Mouse (Mus musculus): ENCODE measurements around the gene Gpr84. TPM values are rescaled to one million over a fixed set of nuclear protein-coding genes. Genes with fewer than 3 reads are reported as not detected.

The Gpr84 gene
- polyA plus RNA-seq, 1 experiment = 0.43 TPM

- Histone ChIP-seq H3K27ac (ENCODE audit: control insufficient read depth, insufficient read depth, low read depth, low read length) (no peak overlapping the region), H3K36me3 (ENCODE audit: control insufficient read depth, insufficient read depth, low read length) (no peaks in the 10 kb centered on the region), H3K4me3 (ENCODE audit: control insufficient read depth, low read depth, low read length) (no peak overlapping the region), H3K4me1 (ENCODE audit: control insufficient read depth, insufficient read depth, low read length) (peaks cover 12% of the 10 kb centered on the region), H3K27me3 (ENCODE audit: control insufficient read depth, insufficient read depth, low read length) (no peaks in the 10 kb centered on the region; the same call in 1 of the 2 replicates)
- TF ChIP-seq CTCF (IDR thresholded peaks at IDR 0.05; ENCODE audit: control insufficient read depth, insufficient read depth, insufficient replicate concordance, low read depth, low read length) (no peak), POLR2A (IDR thresholded peaks at IDR 0.05; ENCODE audit: control insufficient read depth, low read depth, low read length) (no peak)
These were observed 25.2 kb upstream of the Gpr84 start for GRCm38 (mm10) chr15:103335488-103336235.

GRCm38 (mm10) chr15:103335040-103335439 lies 24.6 kb upstream of the Gpr84 start:
- no peak overlapping the region for H3K27ac ChIP-seq (ENCODE audit: control insufficient read depth, insufficient read depth, low read depth, low read length)
- no peak overlapping the region for H3K4me3 ChIP-seq (ENCODE audit: control insufficient read depth, low read depth, low read length)
- no peaks in the 10 kb centered on the region for H3K36me3 ChIP-seq (ENCODE audit: control insufficient read depth, insufficient read depth, low read length)
- no peak for TF ChIP-seq CTCF (IDR thresholded peaks at IDR 0.05; ENCODE audit: control insufficient read depth, insufficient read depth, insufficient replicate concordance, low read depth, low read length)
- no peak for TF ChIP-seq POLR2A (IDR thresholded peaks at IDR 0.05; ENCODE audit: control insufficient read depth, low read depth, low read length)
- H3K4me1 ChIP-seq (ENCODE audit: control insufficient read depth, insufficient read depth, low read length) = peaks cover 9% of the 10 kb centered on the region
- no peaks in the 10 kb centered on the region; the same call in 1 of the 2 replicates for H3K27me3 ChIP-seq (ENCODE audit: control insufficient read depth, insufficient read depth, low read length)

DNA sequence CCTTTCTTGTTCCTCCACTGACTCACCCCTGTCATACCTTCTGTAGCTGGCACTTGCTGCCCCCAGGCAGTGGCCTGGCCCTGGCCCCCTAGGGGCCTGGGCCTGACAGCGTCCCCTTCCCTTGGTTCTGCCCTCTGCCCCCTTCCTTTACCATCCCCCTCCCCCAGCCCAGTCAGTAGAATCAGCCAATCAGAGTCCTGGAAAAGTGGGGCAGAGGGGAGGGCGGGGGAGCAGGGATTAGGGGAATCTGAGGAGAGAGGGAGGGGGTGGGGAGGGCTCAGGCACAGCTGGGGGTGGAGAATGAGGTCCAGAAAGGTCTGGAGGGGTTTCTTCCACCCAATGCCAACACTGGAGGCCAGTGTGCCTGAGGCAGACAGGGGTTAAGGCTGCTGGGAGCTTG lies 23.8 kb upstream of the Gpr84 start:
- Histone ChIP-seq H3K27me3 (ENCODE audit: control insufficient read depth, insufficient read depth, low read length) (no peaks in the 10 kb centered on the region), H3K4me1 (ENCODE audit: control insufficient read depth, insufficient read depth, low read length) (peaks cover 3% of the 10 kb centered on the region), H3K4me3 (ENCODE audit: control insufficient read depth, low read depth, low read length) (no peak overlapping the region), H3K27ac (ENCODE audit: control insufficient read depth, insufficient read depth, low read depth, low read length) (no peak overlapping the region), H3K36me3 (ENCODE audit: control insufficient read depth, insufficient read depth, low read length) (no peaks in the 10 kb centered on the region)
- no peak for TF ChIP-seq POLR2A (IDR thresholded peaks at IDR 0.05; ENCODE audit: control insufficient read depth, low read depth, low read length)
- no peak for TF ChIP-seq CTCF (IDR thresholded peaks at IDR 0.05; ENCODE audit: control insufficient read depth, insufficient read depth, insufficient replicate concordance, low read depth, low read length)

DNA sequence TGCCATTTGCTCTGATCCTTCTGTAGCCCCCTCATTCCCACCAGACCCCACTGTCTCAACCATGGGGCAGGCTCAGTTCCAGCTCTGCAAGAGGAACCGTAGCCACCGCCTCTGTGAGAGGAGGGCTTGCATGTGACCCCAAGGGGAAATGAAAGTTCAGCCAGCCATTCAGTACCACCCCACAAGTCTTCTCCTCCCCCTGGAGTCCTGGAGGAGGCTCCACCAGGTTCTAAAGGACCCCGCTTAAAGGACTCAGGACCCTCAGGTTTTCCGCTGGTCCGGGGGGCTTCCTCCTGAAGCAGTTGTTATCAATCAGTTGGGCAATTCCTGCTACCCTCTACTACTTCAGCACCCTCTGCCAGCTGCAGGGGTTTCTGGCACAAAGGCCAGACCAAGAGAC lies 23.3 kb upstream of the Gpr84 start:
- TF ChIP-seq CTCF (IDR thresholded peaks at IDR 0.05; ENCODE audit: control insufficient read depth, insufficient read depth, insufficient replicate concordance, low read depth, low read length) (no peak), POLR2A (IDR thresholded peaks at IDR 0.05; ENCODE audit: control insufficient read depth, low read depth, low read length) (no peak)
- H3K4me3 ChIP-seq (ENCODE audit: control insufficient read depth, low read depth, low read length) = no peak overlapping the region
- no peaks in the 10 kb centered on the region; the same call in 1 of the 2 replicates for H3K4me1 ChIP-seq (ENCODE audit: control insufficient read depth, insufficient read depth, low read length)
- H3K27ac ChIP-seq (ENCODE audit: control insufficient read depth, insufficient read depth, low read depth, low read length) = no peak overlapping the region
- H3K27me3 ChIP-seq (ENCODE audit: control insufficient read depth, insufficient read depth, low read length) = no peaks in the 10 kb centered on the region
- H3K36me3 ChIP-seq (ENCODE audit: control insufficient read depth, insufficient read depth, low read length) = no peaks in the 10 kb centered on the region

GRCm38 (mm10) chr15:103333081-103333615 lies 22.7 kb upstream of the Gpr84 start:
- Histone ChIP-seq H3K4me3 (ENCODE audit: control insufficient read depth, low read depth, low read length) (no peak overlapping the region), H3K27ac (ENCODE audit: control insufficient read depth, insufficient read depth, low read depth, low read length) (no peak overlapping the region), H3K27me3 (ENCODE audit: control insufficient read depth, insufficient read depth, low read length) (no peaks in the 10 kb centered on the region), H3K4me1 (ENCODE audit: control insufficient read depth, insufficient read depth, low read length) (no peaks in the 10 kb centered on the region; the same call in 1 of the 2 replicates), H3K36me3 (ENCODE audit: control insufficient read depth, insufficient read depth, low read length) (no peaks in the 10 kb centered on the region)
- no peak for TF ChIP-seq CTCF (IDR thresholded peaks at IDR 0.05; ENCODE audit: control insufficient read depth, insufficient read depth, insufficient replicate concordance, low read depth, low read length)
- TF ChIP-seq POLR2A (IDR thresholded peaks at IDR 0.05; ENCODE audit: control insufficient read depth, low read depth, low read length) = no peak

GRCm38 (mm10) chr15:103323455-103324247 lies 13.2 kb upstream of the Gpr84 start:
- Histone ChIP-seq H3K36me3 (ENCODE audit: control insufficient read depth, insufficient read depth, low read length) (peaks cover 1% of the 10 kb centered on the region; the same call in 1 of the 2 replicates), H3K27me3 (ENCODE audit: control insufficient read depth, insufficient read depth, low read length) (no peaks in the 10 kb centered on the region), H3K27ac (ENCODE audit: control insufficient read depth, insufficient read depth, low read depth, low read length) (peak overlapping the region; percentile 56), H3K4me1 (ENCODE audit: control insufficient read depth, insufficient read depth, low read length) (peaks cover 13% of the 10 kb centered on the region), H3K4me3 (ENCODE audit: control insufficient read depth, low read depth, low read length) (peak overlapping the region; percentile 94)
- TF ChIP-seq POLR2A (IDR thresholded peaks at IDR 0.05; ENCODE audit: control insufficient read depth, low read depth, low read length) = peak; percentile 70
- peak; percentile 95; the same call in 1 of the 2 replicates for TF ChIP-seq CTCF (IDR thresholded peaks at IDR 0.05; ENCODE audit: control insufficient read depth, insufficient read depth, insufficient replicate concordance, low read depth, low read length)

DNA sequence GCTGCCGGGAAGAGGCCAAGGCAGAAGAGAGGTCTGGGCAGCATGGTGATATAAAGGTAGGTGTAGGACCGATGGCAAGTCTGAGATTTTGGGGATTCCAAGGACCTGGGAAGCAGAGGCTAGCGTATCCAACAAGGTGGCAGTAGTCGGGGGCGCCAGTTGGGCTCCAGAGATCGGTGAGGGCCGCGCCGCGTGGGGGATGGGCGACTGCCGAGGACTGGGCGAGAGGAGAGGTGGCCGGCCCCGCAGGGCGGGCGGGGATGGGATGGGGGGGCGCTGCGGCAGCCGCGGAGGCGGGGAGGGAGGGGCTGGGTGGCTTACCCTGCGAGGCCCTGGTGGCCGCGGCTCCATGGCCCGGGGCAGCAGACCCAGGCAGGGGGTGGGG lies 12.7 kb upstream of the Gpr84 start:
- Histone ChIP-seq H3K4me1 (ENCODE audit: control insufficient read depth, insufficient read depth, low read length) (peaks cover 13% of the 10 kb centered on the region), H3K4me3 (ENCODE audit: control insufficient read depth, low read depth, low read length) (peak overlapping the region; percentile 94), H3K27me3 (ENCODE audit: control insufficient read depth, insufficient read depth, low read length) (no peaks in the 10 kb centered on the region), H3K27ac (ENCODE audit: control insufficient read depth, insufficient read depth, low read depth, low read length) (peak overlapping the region; percentile 94), H3K36me3 (ENCODE audit: control insufficient read depth, insufficient read depth, low read length) (peaks cover 1% of the 10 kb centered on the region; the same call in 1 of the 2 replicates)
- TF ChIP-seq POLR2A (IDR thresholded peaks at IDR 0.05; ENCODE audit: control insufficient read depth, low read depth, low read length) (no peak), CTCF (IDR thresholded peaks at IDR 0.05; ENCODE audit: control insufficient read depth, insufficient read depth, insufficient replicate concordance, low read depth, low read length) (no peak)
